Mouse (Mus musculus) cerebellum, adult 2 months (tissue): ENCODE measurements at regions not wholly inside any gene's neighbourhood (a gene's known extent, or its start where the extent isn't known, plus 50 kb on each side); places are given as distances from the start of the nearest gene placed in this dataset.

Experiments used
- CTCF ChIP-seq: fragments of 200-500 bp; IDR thresholded peaks from 2 replicates; pipeline ENCODE4 v1.5.1; 2011; ENCODE audit warnings: low read depth, mild to moderate bottlenecking, control low read depth, low read length, moderate library complexity, borderline replicate concordance; ENCODE audit not compliant: insufficient read depth
- POLR2A ChIP-seq: fragments of 200-500 bp; IDR thresholded peaks from 2 replicates; pipeline ENCODE4 v1.6.1; 2011; ENCODE audit warnings: low read length, control low read depth, borderline replicate concordance; ENCODE audit not compliant: insufficient read depth

GRCm38 (mm10) chr4:153551291-153551690 lies 68.7 kb upstream of the Ajap1 start:
- TF ChIP-seq POLR2A (no peak), CTCF (no peak)
